Mouse (Mus musculus): ENCODE measurements around the gene Plppr5.

- TF ChIP-seq POLR2A (IDR thresholded peaks at IDR 0.05; ENCODE audit: insufficient read depth, low read depth, low read length) = no peak
- no peak for TF ChIP-seq CTCF (IDR thresholded peaks at IDR 0.05; ENCODE audit: insufficient read depth, low read depth, low read length)
Measured at GRCm38 (mm10) chr3:117716534-117717280, 142.1 kb downstream of the Plppr5 start.
